ENCODE assay signal across 20 mouse cellular contexts in genomic region chr12:25155396-25155795, GRCm38 (mm10). TPM values are rescaled to one million over a fixed set of nuclear protein-coding genes. Genes with fewer than 3 reads are reported as not detected.
DNase-seq lines count a peak whose midpoint lies in the region; ATAC-seq lines count a peak whose summit lies in the region.
"Had no signal": no experiment of that assay in that cellular context is flagged by ENCODE, and none has a peak within 500 bp of the region (broad histone marks: within the 10 kb centered on the region; RNA-seq: fewer than 3 reads in every experiment).

No protein-coding gene starts in this region.

- H3K9ac ChIP-seq in hindbrain, embryonic 11.5 days (ENCODE audit: low read depth, low read length) = no peak overlapping the region
- H3K9ac ChIP-seq: embryonic facial prominence, embryonic 15.5 days; forebrain, embryonic 15.5 days; heart, embryonic 12.5 days; limb, embryonic 15.5 days; lung, embryonic 15.5 days; midbrain, embryonic 12.5 days; neural tube, embryonic 12.5 days had no signal

- WGBS in hindbrain, embryonic 11.5 days = 61% methylated on average over 9 of the region's 9 CpGs

- no peak overlapping the region for H3K27ac ChIP-seq in hindbrain, embryonic 11.5 days (ENCODE audit: low read depth, low read length)
- H3K27ac ChIP-seq: embryonic facial prominence, embryonic 15.5 days; forebrain, embryonic 15.5 days; limb, embryonic 15.5 days; lung, embryonic 15.5 days; midbrain, embryonic 12.5 days; neural tube, embryonic 12.5 days had no signal

- ATAC-seq in common myeloid progenitor, adult 5-6 weeks (replicated peaks; ENCODE audit: low read depth, poor library complexity, severe bottlenecking) = 0 out of 2 replicates have a peak, but pooled peaks have one; percentile 14
- ATAC-seq in neutrophil, adult 5-6 weeks (ENCODE audit: extremely low read depth, insufficient number of reproducible peaks, low FRiP score, poor library complexity, severe bottlenecking) = peak; percentile 72
- no peak for ATAC-seq in hindbrain, embryonic 11.5 days (ENCODE audit: low FRiP score)
- ATAC-seq: forebrain, embryonic 15.5 days; Patski had no signal

- H3K9me3 ChIP-seq in hindbrain, embryonic 11.5 days (ENCODE audit: control insufficient read depth, low read length) = no peaks in the 10 kb centered on the region
- H3K9me3 ChIP-seq: embryonic facial prominence, embryonic 15.5 days; forebrain, embryonic 15.5 days; heart, embryonic 12.5 days; limb, embryonic 15.5 days; lung, embryonic 15.5 days; midbrain, embryonic 12.5 days had no signal

- no peaks in the 10 kb centered on the region for H3K27me3 ChIP-seq in hindbrain, embryonic 11.5 days (ENCODE audit: control insufficient read depth, insufficient read depth, low read length)
- H3K27me3 ChIP-seq: embryonic facial prominence, embryonic 15.5 days; forebrain, embryonic 15.5 days; heart, embryonic 12.5 days; limb, embryonic 15.5 days; lung, embryonic 15.5 days; midbrain, embryonic 12.5 days; Patski had no signal

- H3K4me2 ChIP-seq in hindbrain, embryonic 11.5 days (replicated peaks; ENCODE audit: low read depth, low read length) = no peak overlapping the region
- H3K4me2 ChIP-seq: embryonic facial prominence, embryonic 15.5 days; forebrain, embryonic 15.5 days; heart, embryonic 12.5 days; limb, embryonic 15.5 days; lung, embryonic 15.5 days; midbrain, embryonic 12.5 days; neural tube, embryonic 12.5 days had no signal

- peak; percentile 56 for DNase-seq in adrenal gland, adult 2 months
- DNase-seq in adrenal gland, postnatal 14 days = no peak
- peak; percentile 44 for DNase-seq in retina, postnatal 1 day
- no peak for DNase-seq in retina, embryonic 14.5 days (ENCODE audit: low spot score)
- no peak for DNase-seq in heart, adult 8-10 months (ENCODE audit: low spot score)
- DNase-seq in hindbrain, embryonic 11.5 days (ENCODE audit: low spot score) = no peak
- DNase-seq: cerebellum, postnatal 25 days; gastrocnemius, postnatal 14 days; kidney, adult 2 months; spleen, adult 18-20 months had no signal

- no peaks in the 10 kb centered on the region for H3K36me3 ChIP-seq in hindbrain, embryonic 11.5 days (ENCODE audit: control insufficient read depth, insufficient read depth, low read length)
- H3K36me3 ChIP-seq: embryonic facial prominence, embryonic 15.5 days; forebrain, embryonic 15.5 days; heart, embryonic 12.5 days; limb, embryonic 15.5 days; lung, embryonic 15.5 days; midbrain, embryonic 12.5 days; neural tube, embryonic 12.5 days had no signal

- no peak overlapping the region for H3K4me3 ChIP-seq in hindbrain, embryonic 11.5 days (ENCODE audit: low read depth, low read length)
- H3K4me3 ChIP-seq: embryonic facial prominence, embryonic 15.5 days; forebrain, embryonic 15.5 days; heart, embryonic 12.5 days; limb, embryonic 15.5 days; lung, embryonic 15.5 days; midbrain, embryonic 12.5 days; neural tube, embryonic 12.5 days had no signal

- H3K4me1 ChIP-seq in hindbrain, embryonic 11.5 days (replicated peaks; ENCODE audit: control insufficient read depth, insufficient read depth, low read length) = no peaks in the 10 kb centered on the region
- H3K4me1 ChIP-seq: embryonic facial prominence, embryonic 15.5 days; forebrain, embryonic 15.5 days; limb, embryonic 15.5 days; lung, embryonic 15.5 days; midbrain, embryonic 12.5 days; neural tube, embryonic 12.5 days had no signal

RNA-seq across cellular contexts. Expression of gene Id2, which starts 58.5 kb away (rescaled TPM):
- 100 to 1,000 TPM; 314 to 605 TPM for total RNA-seq in adrenal gland, adult 2 months (2021)
- polyA plus RNA-seq in adrenal gland, adult 2 months (2012; rRNA removed) = 408 and 447 TPM in 2 replicates
- total RNA-seq in adrenal gland, postnatal 14 days (2021) = 359 and 395 TPM in 2 replicates
- 7.9 and 11.7 TPM in 2 replicates for total RNA-seq in common myeloid progenitor, adult 5-6 weeks (2017)
- 18.7 and 33.8 TPM in 2 replicates for total RNA-seq in neutrophil, adult 5-6 weeks (2017)
- total RNA-seq in heart, adult 8-10 months (2022) = 10 to 100 TPM; 12.0 to 15.8 (median 13.6) TPM
- polyA plus RNA-seq in hindbrain, embryonic 11.5 days (2014; fragmentation: Nextera tagmentation; extraction: Ambion mirVana) = 394 and 397 TPM in 2 replicates

Comparison
In these comparisons a context has a peak if more than half of its experiments do, and no peak if none do; other contexts are left out.
1. DNase-seq: peak in adrenal gland, adult 2 months (single experiment) and retina, postnatal 1 day (single experiment); none in adrenal gland, postnatal 14 days (single experiment), retina, embryonic 14.5 days (single experiment), heart, adult 8-10 months (single experiment) and hindbrain, embryonic 11.5 days (single experiment).